Mouse (Mus musculus) hindbrain, embryonic 15.5 days (tissue): ENCODE data around the gene Fgfr2. TPM values are rescaled to one million over a fixed set of nuclear protein-coding genes. Genes with fewer than 3 reads are reported as not detected.

ENCODE experiments used
- ATAC-seq: fragments of 200-750 bp; cut with Nextera tagmentation; 2 replicates; pipeline ENCODE4 v1.8.0; 2017; ENCODE audit warnings: low read depth, moderate number of reproducible peaks, moderate TSS enrichment; ENCODE audit not compliant: low FRiP score
- H3K27ac ChIP-seq: fragments of 300-500 bp; sonication (generic); replicated peaks from 2 replicates; pipeline ENCODE4 v1.5.1; 2015; ENCODE audit warnings: mild to moderate bottlenecking, inconsistent platforms
- H3K27me3 ChIP-seq: fragments of 300-500 bp; sonication (generic); 2 replicates; pipeline ENCODE4 v1.6.1; 2015; ENCODE audit warnings: control low read depth, inconsistent platforms
- H3K36me3 ChIP-seq: fragments of 300-500 bp; sonication (generic); 2 replicates; pipeline ENCODE4 v1.6.1; 2015; ENCODE audit warnings: control low read depth, inconsistent platforms
- H3K4me1 ChIP-seq: fragments of 300-500 bp; sonication (generic); replicated peaks from 2 replicates; pipeline ENCODE4 v1.6.1; 2015; ENCODE audit warnings: control low read depth, inconsistent platforms
- H3K4me2 ChIP-seq: fragments of 300-500 bp; sonication (generic); 2 replicates; pipeline ENCODE4 v1.6.1; 2015; ENCODE audit warnings: moderate library complexity, mild to moderate bottlenecking, inconsistent platforms
- H3K4me3 ChIP-seq: fragments of 300-500 bp; sonication (generic); 2 replicates; pipeline ENCODE4 v1.5.1; 2015; ENCODE audit warnings: mild to moderate bottlenecking, inconsistent platforms
- H3K9ac ChIP-seq: fragments of 300-500 bp; sonication (generic); 2 replicates; pipeline ENCODE4 v1.6.1; 2015; ENCODE audit warnings: inconsistent platforms
- H3K9me3 ChIP-seq: fragments of 300-500 bp; sonication (generic); 2 replicates; pipeline ENCODE4 v1.6.1; 2016; ENCODE audit warnings: control low read depth, inconsistent platforms
- WGBS: fragments of 180-500 bp; shearing (Covaris S2); methylation state at CpG from one replicate; pipeline ENCODE4 v1.1.7; 2015; 5-methylcytosine and 5-hydroxymethylcytosine counted together
- polyA plus RNA-seq: library from polyadenylated mRNA; unstranded; fragments of >200 nt; fragmentation: Nextera tagmentation; extraction: Ambion mirVana; gene quantifications from 2 replicates; pipeline ENCODE4 v1.2.1, GENCODE M21; 2015

Fgfr2 gene
- polyA plus RNA-seq, 1 experiment from 2014 or later = 28.5 TPM

- Histone ChIP-seq H3K36me3 (no peaks in the 10 kb centered on the region), H3K4me2 (no peak overlapping the region), H3K4me1 (no peaks in the 10 kb centered on the region), H3K27me3 (no peaks in the 10 kb centered on the region), H3K27ac (no peak overlapping the region), H3K4me3 (no peak overlapping the region), H3K9me3 (no peaks in the 10 kb centered on the region), H3K9ac (no peak overlapping the region)
- no peak for ATAC-seq
- 87% methylated on average over 4 of the region's 4 CpGs for WGBS
Observed at GRCm38 (mm10) chr7:131264251-131264650, 1858.9 kb downstream of the Fgfr2 start.

DNA sequence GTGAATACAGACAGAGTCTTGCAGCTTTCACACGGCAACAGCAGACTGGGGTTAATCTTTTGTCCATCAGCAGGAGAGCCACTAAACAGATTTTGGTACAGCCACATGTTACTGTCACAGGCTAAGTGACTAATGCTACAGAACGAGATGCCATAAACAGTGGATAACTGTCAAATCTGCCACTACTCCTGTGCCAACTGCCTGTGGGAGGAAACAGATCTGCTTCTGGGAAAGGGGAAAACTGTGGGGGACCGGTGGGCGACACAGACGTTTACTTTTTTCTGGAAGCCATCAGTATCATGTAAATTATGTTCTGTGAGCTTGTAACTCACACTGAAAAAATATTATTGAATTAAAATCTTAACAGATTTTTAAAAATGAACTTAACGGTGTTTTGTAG is 1862.2 kb downstream of the Fgfr2 start:
- Histone ChIP-seq H3K4me3 (no peak overlapping the region), H3K9ac (no peak overlapping the region), H3K27ac (no peak overlapping the region), H3K27me3 (no peaks in the 10 kb centered on the region), H3K9me3 (no peaks in the 10 kb centered on the region), H3K36me3 (no peaks in the 10 kb centered on the region), H3K4me2 (no peak overlapping the region), H3K4me1 (no peaks in the 10 kb centered on the region)
- no peak for ATAC-seq
- 61% methylated on average over 6 of the region's 6 CpGs for WGBS

- ATAC-seq = no peak
- no peaks in the 10 kb centered on the region for H3K36me3 ChIP-seq
Observed at GRCm38 (mm10) chr7:131257309-131257708, 1865.8 kb downstream of the Fgfr2 start.

DNA sequence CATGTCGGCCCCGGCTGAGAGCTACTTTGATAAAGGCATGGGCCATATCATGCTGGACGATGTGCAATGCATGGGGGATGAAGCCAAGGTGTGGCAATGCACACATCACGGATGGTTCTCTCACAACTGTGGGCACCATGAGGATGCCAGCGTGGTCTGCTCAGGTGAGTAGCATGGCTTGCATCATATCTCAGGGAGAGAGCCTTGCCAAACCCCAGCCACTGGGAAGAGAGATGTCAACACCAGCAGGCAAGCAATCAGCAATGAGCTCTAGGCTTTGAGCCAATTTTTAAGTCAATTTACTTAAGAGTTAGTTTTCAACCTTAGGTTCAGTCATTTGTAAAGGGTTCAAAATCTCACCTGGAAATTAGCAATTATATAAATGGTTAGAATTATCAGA is 1866.3 kb downstream of the Fgfr2 start:
- 85% methylated on average over 5 of the region's 5 CpGs for WGBS
- no peak overlapping the region for H3K27ac ChIP-seq
- no peak overlapping the region for H3K4me2 ChIP-seq
- no peaks in the 10 kb centered on the region for H3K4me1 ChIP-seq
- H3K9me3 ChIP-seq = no peaks in the 10 kb centered on the region
- no peaks in the 10 kb centered on the region for H3K36me3 ChIP-seq
- H3K4me3 ChIP-seq = no peak overlapping the region
- no peaks in the 10 kb centered on the region for H3K27me3 ChIP-seq
- ATAC-seq = no peak
- H3K9ac ChIP-seq = no peak overlapping the region

More at GRCm38 (mm10) chr7:131257309-131257708, 1865.8 kb downstream of the Fgfr2 start:
- Histone ChIP-seq H3K4me1 (no peaks in the 10 kb centered on the region), H3K4me3 (no peak overlapping the region), H3K9ac (no peak overlapping the region), H3K27me3 (no peaks in the 10 kb centered on the region), H3K27ac (no peak overlapping the region), H3K4me2 (no peak overlapping the region), H3K9me3 (no peaks in the 10 kb centered on the region)
- WGBS = 75% methylated on average over 1 of the region's 1 CpGs

DNA sequence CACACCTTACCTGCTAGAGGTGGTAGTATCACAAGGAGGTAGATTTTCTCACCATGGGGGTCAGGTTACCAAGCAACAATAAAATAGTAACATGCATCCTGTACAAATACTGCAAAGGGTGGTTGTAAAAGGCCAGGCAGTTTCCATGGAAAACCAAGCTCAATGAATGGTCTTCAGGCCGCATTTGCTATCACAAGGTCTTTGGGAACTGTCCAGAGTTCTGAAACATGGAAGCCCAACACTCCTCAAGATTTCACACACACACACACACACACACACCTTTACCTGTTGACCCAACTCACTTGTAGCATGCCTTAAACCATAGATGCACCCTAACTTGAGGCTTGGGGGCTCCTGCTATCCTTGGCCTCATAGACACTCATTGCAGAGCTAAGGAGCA is 1878.2 kb downstream of the Fgfr2 start:
- Histone ChIP-seq H3K9ac (no peak overlapping the region), H3K27me3 (no peaks in the 10 kb centered on the region), H3K9me3 (no peaks in the 10 kb centered on the region), H3K36me3 (no peaks in the 10 kb centered on the region), H3K4me1 (no peaks in the 10 kb centered on the region), H3K27ac (no peak overlapping the region), H3K4me2 (no peak overlapping the region), H3K4me3 (no peak overlapping the region)
- ATAC-seq = no peak
- WGBS = 22% methylated on average over 1 of the region's 1 CpGs

GRCm38 (mm10) chr7:131236091-131236490 is 1887.1 kb downstream of the Fgfr2 start:
- Histone ChIP-seq H3K36me3 (no peaks in the 10 kb centered on the region), H3K27me3 (no peaks in the 10 kb centered on the region), H3K9me3 (no peaks in the 10 kb centered on the region), H3K9ac (no peak overlapping the region), H3K4me1 (no peaks in the 10 kb centered on the region), H3K4me2 (no peak overlapping the region), H3K27ac (no peak overlapping the region), H3K4me3 (no peak overlapping the region)
- no peak for ATAC-seq

DNA sequence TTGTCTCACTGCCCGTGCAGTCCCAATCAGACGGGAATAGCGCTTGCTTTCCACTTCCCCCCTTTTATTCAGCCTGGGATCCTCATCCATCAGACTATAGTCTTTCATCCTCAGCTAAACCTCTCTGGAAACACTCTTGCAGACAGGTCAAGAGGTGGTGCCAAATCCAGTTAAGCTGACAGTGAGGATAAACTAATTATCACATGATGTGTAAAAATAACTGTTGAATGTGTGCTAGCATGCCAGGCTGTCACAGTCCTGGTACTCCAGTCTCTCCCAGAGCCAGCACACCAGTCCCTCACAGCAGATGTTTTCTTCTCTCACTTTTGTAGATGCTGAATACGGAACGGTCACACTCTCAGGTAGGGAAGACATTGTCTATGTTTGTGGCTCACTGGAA is 1900.1 kb downstream of the Fgfr2 start:
- 85% methylated on average over 5 of the region's 5 CpGs for WGBS
- no peaks in the 10 kb centered on the region for H3K4me1 ChIP-seq
- no peaks in the 10 kb centered on the region for H3K36me3 ChIP-seq
- no peaks in the 10 kb centered on the region for H3K27me3 ChIP-seq
- H3K4me2 ChIP-seq = no peak overlapping the region
- ATAC-seq = no peak
- H3K27ac ChIP-seq = no peak overlapping the region
- H3K9ac ChIP-seq = no peak overlapping the region
- H3K4me3 ChIP-seq = no peak overlapping the region
- no peaks in the 10 kb centered on the region for H3K9me3 ChIP-seq

DNA sequence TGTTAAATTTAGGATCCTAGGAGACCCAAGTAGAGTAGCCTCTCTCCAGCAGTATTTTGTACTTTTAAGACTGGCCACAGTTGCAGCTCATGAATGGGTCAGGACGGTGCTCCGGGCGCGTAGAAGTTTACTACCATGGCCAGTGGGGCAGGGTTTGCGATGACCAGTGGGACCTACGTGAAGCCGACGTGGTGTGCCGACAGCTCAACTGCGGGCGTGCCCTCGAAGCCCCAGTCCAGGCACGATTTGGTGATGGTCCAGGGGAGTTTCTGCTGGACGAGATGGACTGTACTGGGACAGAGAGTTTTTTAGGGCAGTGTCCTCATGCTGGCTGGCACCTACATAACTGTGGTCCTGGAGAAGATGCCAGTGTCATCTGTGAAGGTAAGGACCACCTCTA is 1935.2 kb downstream of the Fgfr2 start:
- Histone ChIP-seq H3K4me1 (no peaks in the 10 kb centered on the region), H3K27me3 (no peaks in the 10 kb centered on the region), H3K4me2 (no peak overlapping the region), H3K9ac (no peak overlapping the region), H3K9me3 (no peaks in the 10 kb centered on the region), H3K27ac (no peak overlapping the region), H3K36me3 (no peaks in the 10 kb centered on the region), H3K4me3 (no peak overlapping the region)
- ATAC-seq = no peak
- WGBS = 96% methylated on average over 14 of the region's 14 CpGs

DNA sequence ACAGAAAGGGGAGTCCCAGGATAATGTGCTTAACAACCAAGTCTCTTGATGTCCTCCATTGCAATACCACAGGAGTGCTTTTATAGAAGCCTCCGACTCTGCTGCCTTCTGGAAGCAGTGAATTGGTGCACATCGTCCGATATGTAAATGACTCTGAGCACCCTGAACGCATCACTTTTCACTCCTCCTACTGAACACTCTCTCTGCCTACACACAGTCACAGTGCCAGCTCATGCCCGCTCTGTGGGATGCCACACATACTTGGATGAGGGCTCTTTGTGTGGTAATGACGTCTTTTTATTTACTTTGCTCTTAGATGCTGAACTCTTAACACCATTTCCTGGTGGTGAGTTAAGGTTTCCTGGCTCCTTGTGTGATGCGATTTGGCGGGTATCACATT is 1936.1 kb downstream of the Fgfr2 start:
- Histone ChIP-seq H3K9ac (no peak overlapping the region), H3K4me2 (no peak overlapping the region), H3K27me3 (no peaks in the 10 kb centered on the region), H3K9me3 (no peaks in the 10 kb centered on the region), H3K27ac (no peak overlapping the region), H3K4me1 (no peaks in the 10 kb centered on the region), H3K36me3 (no peaks in the 10 kb centered on the region), H3K4me3 (no peak overlapping the region)
- no peak for ATAC-seq
- WGBS = 80% methylated on average over 8 of the region's 8 CpGs

DNA sequence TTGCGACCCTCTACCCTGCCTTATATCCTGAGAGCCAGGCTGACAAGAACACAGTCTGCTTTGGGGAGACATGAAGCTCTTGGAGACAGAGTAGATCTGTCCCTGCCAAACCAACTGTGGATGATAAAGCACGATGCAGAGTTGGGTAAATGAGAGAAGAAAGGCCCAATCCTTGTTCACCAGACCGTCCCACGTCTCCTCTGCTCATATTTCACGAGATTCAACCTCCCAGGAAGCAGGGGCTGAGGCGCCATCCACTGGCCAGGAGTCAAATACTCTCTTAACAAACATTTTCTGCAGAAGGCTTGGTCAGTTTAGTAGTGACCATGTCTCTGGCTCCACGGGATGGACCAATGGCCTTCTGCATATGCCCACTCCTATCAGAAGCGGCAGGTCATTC is 1938.8 kb downstream of the Fgfr2 start:
- 58% methylated on average over 8 of the region's 8 CpGs for WGBS
- no peaks in the 10 kb centered on the region for H3K9me3 ChIP-seq

GRCm38 (mm10) chr7:131182685-131183084 is 1940.5 kb downstream of the Fgfr2 start:
- Histone ChIP-seq H3K4me3 (no peak overlapping the region), H3K4me1 (no peaks in the 10 kb centered on the region), H3K9me3 (no peaks in the 10 kb centered on the region), H3K9ac (no peak overlapping the region), H3K27me3 (no peaks in the 10 kb centered on the region), H3K4me2 (no peak overlapping the region), H3K36me3 (no peaks in the 10 kb centered on the region), H3K27ac (no peak overlapping the region)
- 40% methylated on average over 4 of the region's 4 CpGs for WGBS
- no peak for ATAC-seq

More for the DNA sequence above, 1938.8 kb downstream of the Fgfr2 start:
- Histone ChIP-seq H3K4me1 (no peaks in the 10 kb centered on the region), H3K4me2 (no peak overlapping the region), H3K36me3 (no peaks in the 10 kb centered on the region), H3K9ac (no peak overlapping the region), H3K27me3 (no peaks in the 10 kb centered on the region), H3K4me3 (no peak overlapping the region), H3K27ac (no peak overlapping the region)
- ATAC-seq = no peak

GRCm38 (mm10) chr7:131174121-131174520 is 1949.0 kb downstream of the Fgfr2 start, which contains the start of gene 5430419D17Rik:
Gene 5430419D17Rik, plus strand, starts transcription at chr7:131174402.
- Histone ChIP-seq H3K27me3 (no peaks in the 10 kb centered on the region), H3K4me3 (no peak within 1 kb of the TSS), H3K9me3 (no peaks in the 10 kb centered on the region), H3K36me3 (no peaks in the 10 kb centered on the region), H3K27ac (no peak within 1 kb of the TSS), H3K9ac (no peak within 1 kb of the TSS), H3K4me1 (no peaks in the 10 kb centered on the region), H3K4me2 (no peak within 1 kb of the TSS)
- WGBS = 87% methylated on average over 9 of the region's 9 CpGs
- no peak for ATAC-seq

DNA sequence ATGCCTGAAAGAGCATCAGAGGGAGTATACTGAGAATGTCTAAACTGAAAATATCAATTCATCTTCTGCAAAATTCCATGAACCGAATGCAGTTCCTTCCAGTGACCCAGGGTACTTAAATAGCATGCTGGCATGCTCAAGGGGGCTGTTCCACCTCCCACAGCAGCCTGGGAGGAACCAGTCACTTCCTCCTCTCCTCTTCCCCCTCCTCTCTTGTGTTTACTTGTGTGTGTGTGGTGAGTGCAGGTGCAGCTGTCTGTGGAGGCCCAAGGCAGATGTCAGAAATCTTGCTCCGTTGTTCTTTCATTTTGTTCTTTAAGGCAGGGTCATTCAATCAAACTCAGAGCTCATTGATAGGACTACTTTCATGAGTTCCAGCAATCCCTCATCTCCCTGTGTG is 1954.1 kb downstream of the Fgfr2 start:
- Histone ChIP-seq H3K36me3 (no peaks in the 10 kb centered on the region), H3K9ac (no peak overlapping the region), H3K4me3 (no peak overlapping the region), H3K4me2 (no peak overlapping the region), H3K4me1 (no peaks in the 10 kb centered on the region), H3K27ac (no peak overlapping the region), H3K27me3 (no peaks in the 10 kb centered on the region), H3K9me3 (no peaks in the 10 kb centered on the region)
- WGBS = 53% methylated on average over 2 of the region's 2 CpGs
- no peak for ATAC-seq
